Mouse (Mus musculus): ENCODE data around the gene Vamp2. TPM values are rescaled to one million over a fixed set of nuclear protein-coding genes. Genes with fewer than 3 reads are reported as not detected.
A peak's percentile ranks its signal among the peaks of the same experiment; 100 is the strongest.

The Vamp2 gene
- polyA plus RNA-seq (2014; fragmentation: Nextera tagmentation; extraction: Ambion mirVana) = 64.0 and 64.2 TPM in 2 replicates

DNA sequence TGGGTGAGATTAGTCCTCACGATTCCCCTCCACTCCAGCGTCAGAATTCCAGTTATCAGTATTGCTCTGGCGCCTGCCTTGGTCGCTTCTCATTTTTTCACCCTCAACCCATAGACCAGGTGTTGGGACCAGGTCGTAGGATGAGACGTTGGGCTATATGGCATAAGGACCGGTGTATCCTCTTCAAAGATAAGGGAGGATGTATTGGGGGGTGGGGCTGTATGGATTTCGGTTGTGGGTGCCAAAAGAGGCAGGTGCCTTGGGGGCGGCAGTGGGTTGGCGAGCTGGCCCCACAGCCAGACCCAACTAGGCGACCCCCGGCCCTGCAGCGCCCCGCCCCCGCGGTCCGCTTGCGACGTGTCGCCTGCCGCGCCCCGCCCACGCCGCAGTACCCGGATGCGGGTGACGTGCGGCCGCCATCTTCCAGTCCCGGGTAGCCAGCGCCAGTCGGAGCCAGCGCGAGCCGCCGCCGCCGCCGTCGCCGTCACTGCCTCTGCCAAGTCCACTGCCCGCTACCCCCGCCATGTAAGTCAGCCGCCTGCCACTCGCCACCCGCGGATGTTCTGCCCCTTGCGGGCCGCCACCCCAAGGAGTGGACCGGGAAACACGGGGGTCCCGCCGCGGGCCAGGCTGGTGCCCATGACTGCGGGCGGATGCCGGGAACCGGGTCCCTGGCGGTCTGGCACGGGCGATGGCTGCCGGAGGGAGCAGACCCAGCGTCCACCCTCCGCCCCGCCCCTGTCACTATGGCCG lies at the start of gene Vamp2:
TSS of gene Vamp2 (plus strand) at position 388 of the 753 bp plus-strand sequence.
- ATAC-seq (ENCODE audit: insufficient read depth) = peak; percentile 84
- no peaks in the 10 kb centered on the region for H3K27me3 ChIP-seq (ENCODE audit: insufficient read depth, low read length)
- no peak for TF ChIP-seq CTCF (IDR thresholded peaks at IDR 0.05; ENCODE audit: low read depth)
- H3K36me3 ChIP-seq (ENCODE audit: insufficient read depth) = peaks cover 35% of the 10 kb centered on the region
- peak within 1 kb of the TSS; percentile 100 for H3K4me3 ChIP-seq (ENCODE audit: low read depth, low read length)
- no peaks in the 10 kb centered on the region for H3K9me3 ChIP-seq (ENCODE audit: low read depth, low read length)
- peak within 1 kb of the TSS; percentile 99 for H3K9ac ChIP-seq
- peak within 1 kb of the TSS; percentile 92 for H3K27ac ChIP-seq (ENCODE audit: low read depth)
- WGBS = under 1% methylated on average over 67 of the region's 67 CpGs
- H3K4me2 ChIP-seq = peak within 1 kb of the TSS; percentile 92
- H3K4me1 ChIP-seq (ENCODE audit: insufficient read depth) = peaks cover 8% of the 10 kb centered on the region
- peak; percentile 96 for DNase-seq

DNA sequence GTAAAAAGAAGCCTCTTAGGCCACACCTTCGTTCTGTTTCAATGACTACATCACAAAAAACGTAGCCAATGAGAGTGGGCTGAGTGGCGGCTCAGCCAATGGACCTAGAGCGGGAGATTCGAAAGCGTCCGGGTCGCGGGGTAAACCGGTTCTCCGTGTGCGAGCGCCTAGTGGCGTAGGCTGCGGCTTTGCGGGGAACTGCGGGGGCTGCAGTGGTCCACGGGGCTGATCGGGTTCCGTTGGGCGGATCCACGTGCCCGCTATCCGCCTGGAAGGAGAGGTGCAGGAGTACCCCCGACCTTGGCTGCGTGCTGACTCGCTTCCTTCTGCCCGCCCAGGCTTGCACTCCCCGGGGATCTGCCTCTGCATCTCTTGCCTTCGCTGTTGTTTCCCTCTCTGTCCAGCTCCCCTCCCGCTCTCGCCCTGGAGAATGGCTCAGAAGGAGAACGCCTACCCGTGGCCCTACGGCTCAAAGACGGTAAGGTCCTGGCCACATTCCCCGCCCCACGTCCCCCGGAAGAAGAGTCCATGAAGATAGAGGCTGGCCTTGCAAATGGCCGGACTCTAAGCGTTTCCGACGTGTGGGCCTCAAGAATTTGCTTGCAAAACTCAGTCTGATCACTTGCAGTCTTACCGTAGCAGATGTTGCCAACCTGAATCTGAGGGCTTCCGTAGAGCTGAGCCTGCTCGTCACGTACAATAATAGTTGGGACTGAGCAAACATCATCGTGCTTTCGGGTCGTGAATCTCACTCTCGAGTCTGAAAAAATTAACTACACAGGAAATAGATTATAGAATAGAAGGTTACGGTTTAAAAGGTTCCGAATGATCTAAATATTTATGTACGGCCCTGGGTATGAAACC lies 42.5 kb upstream of the Vamp2 start, which contains the start of gene Aurkb:
TSS of gene Aurkb (plus strand) at position 117 of the 864 bp plus-strand sequence.
- ATAC-seq (ENCODE audit: insufficient read depth) (peak; percentile 73), DNase-seq (peak; percentile 98)
- WGBS = under 1% methylated on average over 54 of the region's 54 CpGs
- TF ChIP-seq CTCF (IDR thresholded peaks at IDR 0.05; ENCODE audit: low read depth) = no peak; the same call in none of the 2 replicates
- no peaks in the 10 kb centered on the region for H3K27me3 ChIP-seq (ENCODE audit: insufficient read depth, low read length)
- H3K27ac ChIP-seq (ENCODE audit: low read depth) = peak within 1 kb of the TSS; percentile 98
- H3K9me3 ChIP-seq (ENCODE audit: low read depth, low read length) = no peaks in the 10 kb centered on the region
- H3K9ac ChIP-seq = peak within 1 kb of the TSS; percentile 87
- peaks cover 13% of the 10 kb centered on the region for H3K4me1 ChIP-seq (ENCODE audit: insufficient read depth)
- peaks cover 35% of the 10 kb centered on the region for H3K36me3 ChIP-seq (ENCODE audit: insufficient read depth)
- H3K4me2 ChIP-seq = peak within 1 kb of the TSS; percentile 91
- H3K4me3 ChIP-seq (ENCODE audit: low read depth, low read length) = peak within 1 kb of the TSS; percentile 90

DNA sequence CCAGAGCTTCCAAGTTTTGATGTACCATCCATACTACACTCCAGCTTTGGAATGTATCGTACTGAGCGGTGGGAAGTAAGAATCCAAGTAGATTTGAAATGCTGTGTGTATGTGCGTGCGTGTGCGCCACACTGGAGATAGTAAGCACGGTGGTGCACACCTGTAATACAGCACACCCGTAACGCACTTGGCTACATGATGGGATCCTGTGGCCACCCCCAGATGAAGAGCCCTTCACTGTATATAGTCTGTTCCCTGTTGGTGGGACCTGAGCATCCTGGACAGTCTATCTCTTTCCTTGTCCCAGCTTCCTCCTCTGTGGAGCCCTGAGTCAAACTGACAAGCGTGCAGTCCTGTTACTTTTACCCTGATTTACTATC lies 41.9 kb upstream of the Vamp2 start:
- H3K4me2 ChIP-seq = peak overlapping the region; percentile 91

DNA sequence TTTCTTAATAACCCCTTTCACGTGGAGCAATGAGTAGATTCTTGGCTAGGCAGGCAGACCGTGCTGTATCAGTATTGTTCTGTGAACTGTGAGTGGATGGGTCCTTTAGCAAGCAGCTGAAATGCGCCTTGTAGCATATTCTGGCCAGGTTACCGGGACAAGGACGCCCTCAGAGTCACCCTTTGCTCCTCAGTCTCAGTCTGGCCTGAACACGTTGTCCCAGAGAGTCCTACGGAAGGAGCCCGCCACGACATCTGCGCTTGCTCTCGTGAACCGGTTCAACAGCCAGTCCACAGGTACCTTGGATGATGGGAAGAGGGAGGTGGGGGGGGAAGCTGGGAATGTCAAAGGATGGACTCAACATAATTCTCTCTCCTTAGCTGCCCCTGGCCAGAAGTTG lies 40.7 kb upstream of the Vamp2 start:
- H3K9ac ChIP-seq = peak overlapping the region; percentile 32; the same call in 1 of the 2 replicates
- 88% methylated on average over 12 of the region's 12 CpGs for WGBS
- H3K4me3 ChIP-seq (ENCODE audit: low read depth, low read length) = peak overlapping the region; percentile 90
- H3K9me3 ChIP-seq (ENCODE audit: low read depth, low read length) = no peaks in the 10 kb centered on the region
- H3K27me3 ChIP-seq (ENCODE audit: insufficient read depth, low read length) = no peaks in the 10 kb centered on the region
- H3K4me2 ChIP-seq = peak overlapping the region; percentile 91
- no peak for TF ChIP-seq CTCF (IDR thresholded peaks at IDR 0.05; ENCODE audit: low read depth)
- H3K27ac ChIP-seq (ENCODE audit: low read depth) = no peak overlapping the region
- DNase-seq = no peak
- ATAC-seq (ENCODE audit: insufficient read depth) = no peak
- peaks cover 48% of the 10 kb centered on the region for H3K36me3 ChIP-seq (ENCODE audit: insufficient read depth)
- H3K4me1 ChIP-seq (ENCODE audit: insufficient read depth) = peaks cover 13% of the 10 kb centered on the region

More for the DNA sequence above, 41.9 kb upstream of the Vamp2 start:
- TF ChIP-seq CTCF (IDR thresholded peaks at IDR 0.05; ENCODE audit: low read depth) = no peak
- WGBS = 6% methylated on average over 9 of the region's 9 CpGs
- peak overlapping the region; percentile 87 for H3K9ac ChIP-seq
- H3K27ac ChIP-seq (ENCODE audit: low read depth) = peak overlapping the region; percentile 98
- DNase-seq (no peak), ATAC-seq (ENCODE audit: insufficient read depth) (no peak)
- H3K27me3 ChIP-seq (ENCODE audit: insufficient read depth, low read length) = no peaks in the 10 kb centered on the region
- peak overlapping the region; percentile 90 for H3K4me3 ChIP-seq (ENCODE audit: low read depth, low read length)
- H3K36me3 ChIP-seq (ENCODE audit: insufficient read depth) = peaks cover 40% of the 10 kb centered on the region
- peaks cover 13% of the 10 kb centered on the region for H3K4me1 ChIP-seq (ENCODE audit: insufficient read depth)
- no peaks in the 10 kb centered on the region for H3K9me3 ChIP-seq (ENCODE audit: low read depth, low read length)

DNA sequence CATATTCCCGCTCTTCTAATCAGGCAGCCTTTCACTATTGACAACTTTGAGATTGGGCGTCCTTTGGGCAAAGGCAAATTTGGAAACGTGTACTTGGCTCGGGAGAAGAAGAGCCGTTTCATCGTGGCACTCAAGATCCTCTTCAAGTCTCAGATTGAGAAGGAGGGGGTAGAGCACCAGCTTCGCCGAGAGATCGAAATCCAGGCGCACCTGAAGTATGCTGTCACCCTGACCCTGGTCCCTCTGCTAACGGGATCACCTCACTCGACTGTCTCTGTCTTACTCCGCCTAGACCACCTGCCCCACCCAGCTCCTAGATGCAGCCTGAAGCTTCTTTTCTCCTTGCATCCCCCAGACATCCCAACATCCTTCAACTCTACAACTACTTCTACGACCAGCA lies 40.1 kb upstream of the Vamp2 start:
- DNase-seq (no peak), ATAC-seq (ENCODE audit: insufficient read depth) (no peak)
- H3K36me3 ChIP-seq (ENCODE audit: insufficient read depth) = peaks cover 53% of the 10 kb centered on the region
- WGBS = 86% methylated on average over 14 of the region's 14 CpGs
- no peaks in the 10 kb centered on the region for H3K9me3 ChIP-seq (ENCODE audit: low read depth, low read length)
- TF ChIP-seq CTCF (IDR thresholded peaks at IDR 0.05; ENCODE audit: low read depth) = no peak
- 0 out of 2 replicates have a peak overlapping the region, but pooled peaks have one; percentile 91 for H3K4me2 ChIP-seq
- H3K4me1 ChIP-seq (ENCODE audit: insufficient read depth) = peaks cover 13% of the 10 kb centered on the region
- H3K27me3 ChIP-seq (ENCODE audit: insufficient read depth, low read length) = no peaks in the 10 kb centered on the region
- no peak overlapping the region for H3K27ac ChIP-seq (ENCODE audit: low read depth)
- peak overlapping the region; percentile 9; the same call in 1 of the 2 replicates for H3K4me3 ChIP-seq (ENCODE audit: low read depth, low read length)
- H3K9ac ChIP-seq = no peak overlapping the region

DNA sequence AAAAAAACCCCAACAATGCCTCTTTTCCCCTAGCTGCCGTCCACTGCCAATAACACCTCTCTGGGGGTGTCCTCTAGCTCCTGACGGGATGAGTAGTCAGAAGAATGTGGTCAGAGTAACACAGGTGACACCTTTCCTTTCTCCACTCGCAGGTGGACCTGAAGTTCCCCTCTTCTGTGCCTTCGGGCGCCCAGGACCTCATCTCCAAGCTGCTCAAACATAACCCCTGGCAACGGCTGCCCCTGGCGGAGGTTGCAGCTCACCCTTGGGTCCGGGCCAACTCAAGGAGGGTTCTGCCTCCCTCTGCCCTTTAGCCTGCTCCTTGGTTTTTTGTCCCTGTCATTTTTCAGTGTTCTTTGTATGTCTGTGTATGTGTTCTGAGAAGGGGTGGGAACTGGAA lies 37.5 kb upstream of the Vamp2 start:
- H3K4me3 ChIP-seq (ENCODE audit: low read depth, low read length) = no peak overlapping the region
- H3K27ac ChIP-seq (ENCODE audit: low read depth) = no peak overlapping the region
- ATAC-seq (ENCODE audit: insufficient read depth) (no peak), DNase-seq (no peak)
- H3K9me3 ChIP-seq (ENCODE audit: low read depth, low read length) = no peaks in the 10 kb centered on the region
- no peak overlapping the region for H3K9ac ChIP-seq
- no peak overlapping the region for H3K4me2 ChIP-seq
- H3K36me3 ChIP-seq (ENCODE audit: insufficient read depth) = peaks cover 66% of the 10 kb centered on the region
- H3K27me3 ChIP-seq (ENCODE audit: insufficient read depth, low read length) = no peaks in the 10 kb centered on the region
- peaks cover 13% of the 10 kb centered on the region for H3K4me1 ChIP-seq (ENCODE audit: insufficient read depth)
- no peak for TF ChIP-seq CTCF (IDR thresholded peaks at IDR 0.05; ENCODE audit: low read depth)
- 87% methylated on average over 8 of the region's 8 CpGs for WGBS

DNA sequence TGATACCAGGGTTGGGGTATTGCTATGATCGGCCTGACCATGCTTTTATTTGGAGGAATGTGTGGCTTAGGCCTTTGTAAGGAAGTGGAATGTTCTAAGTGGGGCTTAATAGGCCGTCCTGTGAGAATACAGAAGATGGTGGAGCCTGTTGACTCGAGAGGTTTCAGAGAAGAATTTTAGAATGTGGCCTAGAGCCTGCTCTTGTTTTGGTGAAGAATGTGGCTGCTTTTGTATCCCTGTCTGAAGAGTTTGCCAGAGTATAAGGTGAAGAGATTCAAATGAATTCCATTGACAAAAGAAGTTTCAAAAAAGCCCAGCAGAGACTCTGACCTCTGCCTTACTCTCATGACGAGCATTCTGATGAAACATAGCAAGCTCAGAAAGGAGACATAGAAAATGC lies 36.5 kb upstream of the Vamp2 start:
- Histone ChIP-seq H3K27me3 (ENCODE audit: insufficient read depth, low read length) (no peaks in the 10 kb centered on the region), H3K36me3 (ENCODE audit: insufficient read depth) (peaks cover 66% of the 10 kb centered on the region), H3K4me3 (ENCODE audit: low read depth, low read length) (no peak overlapping the region), H3K9ac (no peak overlapping the region), H3K27ac (ENCODE audit: low read depth) (no peak overlapping the region), H3K9me3 (ENCODE audit: low read depth, low read length) (no peaks in the 10 kb centered on the region), H3K4me2 (no peak overlapping the region), H3K4me1 (ENCODE audit: insufficient read depth) (peaks cover 10% of the 10 kb centered on the region)
- DNase-seq (no peak), ATAC-seq (ENCODE audit: insufficient read depth) (no peak)
- 76% methylated on average over 4 of the region's 4 CpGs for WGBS
- no peak for TF ChIP-seq CTCF (IDR thresholded peaks at IDR 0.05; ENCODE audit: low read depth)
